Mouse (Mus musculus): ENCODE results near the gene Mt3. TPM values are rescaled to one million over a fixed set of nuclear protein-coding genes. Genes with fewer than 3 reads are reported as not detected.
"Not testable (repeated sequence)": the region's sequence is repeated elsewhere in the genome, so short reads cannot be mapped to it uniquely, and the experiment has no call there.

Mt3 gene
- polyA plus RNA-seq, 1 experiment from 2014 or later, result 279 TPM

GRCm38 (mm10) chr8:94154537-94154936 lies 2.1 kb downstream of the Mt3 start:
- H3K9me3 ChIP-seq (replicated peaks), result no peaks in the 10 kb centered on the region
- peak overlapping the region; percentile 45; the same call in 1 of the 2 replicates for H3K4me3 ChIP-seq (replicated peaks)
- 42% methylated on average over 6 of the region's 6 CpGs for WGBS
- ATAC-seq (ENCODE audit: low FRiP score), result no peak
- H3K4me2 ChIP-seq, result peak overlapping the region; percentile 88
- H3K4me1 ChIP-seq, result peaks cover 22% of the 10 kb centered on the region
- no peaks in the 10 kb centered on the region; the same call in 1 of the 2 replicates for H3K27me3 ChIP-seq (replicated peaks)
- H3K36me3 ChIP-seq, result no peaks in the 10 kb centered on the region
- H3K27ac ChIP-seq (replicated peaks), result peak overlapping the region; percentile 78
- H3K9ac ChIP-seq (replicated peaks), result no peak overlapping the region

- H3K4me3 ChIP-seq (replicated peaks), result no peak overlapping the region
- WGBS, result 74% methylated on average over 4 of the region's 4 CpGs
- ATAC-seq (ENCODE audit: low FRiP score), result no peak
- H3K9me3 ChIP-seq (replicated peaks), result no peaks in the 10 kb centered on the region
- H3K27me3 ChIP-seq (replicated peaks), result no peaks in the 10 kb centered on the region; the same call in 1 of the 2 replicates
- H3K9ac ChIP-seq (replicated peaks), result no peak overlapping the region
- H3K4me1 ChIP-seq, result peaks cover 22% of the 10 kb centered on the region
- H3K36me3 ChIP-seq, result no peaks in the 10 kb centered on the region
- H3K27ac ChIP-seq (replicated peaks), result 0 out of 2 replicates have a peak overlapping the region, but pooled peaks have one; percentile 23
- H3K4me2 ChIP-seq, result no peak overlapping the region
These were observed 3.7 kb downstream of the Mt3 start for GRCm38 (mm10) chr8:94156092-94156491.

- WGBS, result 64% methylated on average over 8 of the region's 8 CpGs
- not testable (repeated sequence) for H3K4me3 ChIP-seq (replicated peaks); H3K4me2 ChIP-seq; ATAC-seq (ENCODE audit: low FRiP score); H3K27ac ChIP-seq (replicated peaks); H3K9ac ChIP-seq (replicated peaks); H3K4me1 ChIP-seq; H3K9me3 ChIP-seq (replicated peaks); H3K36me3 ChIP-seq
- peaks cover 14% of the 10 kb centered on the region for H3K27me3 ChIP-seq (replicated peaks)
These were observed 13.4 kb downstream of the Mt3 start for GRCm38 (mm10) chr8:94165772-94166171.

GRCm38 (mm10) chr8:94167244-94167643 lies 14.8 kb downstream of the Mt3 start:
- Histone ChIP-seq H3K36me3 (no peaks in the 10 kb centered on the region), H3K27ac (replicated peaks) (no peak overlapping the region), H3K4me2 (peak overlapping the region; percentile 35; the same call in 1 of the 2 replicates), H3K9ac (replicated peaks) (0 out of 2 replicates have a peak overlapping the region, but pooled peaks have one; percentile 14), H3K27me3 (replicated peaks) (peaks cover 28% of the 10 kb centered on the region), H3K4me3 (replicated peaks) (no peak overlapping the region), H3K4me1 (peaks cover 12% of the 10 kb centered on the region), H3K9me3 (replicated peaks) (no peaks in the 10 kb centered on the region)
- 1% methylated on average over 6 of the region's 6 CpGs for WGBS
- peak; percentile 57; the same call in 1 of the 2 replicates for ATAC-seq (ENCODE audit: low FRiP score)

GRCm38 (mm10) chr8:94169547-94169946 lies 17.1 kb downstream of the Mt3 start:
- H3K36me3 ChIP-seq, result no peaks in the 10 kb centered on the region
- no peak overlapping the region for H3K27ac ChIP-seq (replicated peaks)
- no peak overlapping the region for H3K4me2 ChIP-seq
- H3K4me3 ChIP-seq (replicated peaks), result no peak overlapping the region
- peaks cover 24% of the 10 kb centered on the region for H3K4me1 ChIP-seq
- peaks cover 51% of the 10 kb centered on the region for H3K27me3 ChIP-seq (replicated peaks)
- H3K9me3 ChIP-seq (replicated peaks), result no peaks in the 10 kb centered on the region
- no peak overlapping the region for H3K9ac ChIP-seq (replicated peaks)
- ATAC-seq (ENCODE audit: low FRiP score), result no peak
- WGBS, result 85% methylated on average over 5 of the region's 5 CpGs

GRCm38 (mm10) chr8:94171321-94171755 lies 18.9 kb downstream of the Mt3 start:
- no peaks in the 10 kb centered on the region for H3K36me3 ChIP-seq
- 39% methylated on average over 10 of the region's 10 CpGs for WGBS
- H3K4me3 ChIP-seq (replicated peaks), result peak overlapping the region; percentile 45; the same call in 1 of the 2 replicates
- peaks cover 24% of the 10 kb centered on the region for H3K4me1 ChIP-seq
- H3K27ac ChIP-seq (replicated peaks), result no peak overlapping the region
- peaks cover 69% of the 10 kb centered on the region for H3K27me3 ChIP-seq (replicated peaks)
- H3K4me2 ChIP-seq, result peak overlapping the region; percentile 90
- ATAC-seq (ENCODE audit: low FRiP score), result no peak
- no peak overlapping the region for H3K9ac ChIP-seq (replicated peaks)
- H3K9me3 ChIP-seq (replicated peaks), result no peaks in the 10 kb centered on the region

GRCm38 (mm10) chr8:94172075-94172808 lies 19.8 kb downstream of the Mt3 start, which contains the start of gene Mt2:
Mt2 (plus strand) TSS chr8:94172664.
- Histone ChIP-seq H3K4me2 (peak within 1 kb of the TSS; percentile 90), H3K36me3 (no peaks in the 10 kb centered on the region), H3K9ac (replicated peaks) (peak within 1 kb of the TSS; percentile 47), H3K4me1 (peaks cover 22% of the 10 kb centered on the region), H3K27me3 (replicated peaks) (peaks cover 78% of the 10 kb centered on the region), H3K27ac (replicated peaks) (0 out of 2 replicates have a peak within 1 kb of the TSS, but pooled peaks have one; percentile 13), H3K9me3 (replicated peaks) (no peaks in the 10 kb centered on the region), H3K4me3 (replicated peaks) (peak within 1 kb of the TSS; percentile 45)
- peak; percentile 72 for ATAC-seq (ENCODE audit: low FRiP score)
- under 1% methylated on average over 55 of the region's 56 CpGs for WGBS

- 2% methylated on average over 39 of the region's 39 CpGs for WGBS
- peaks cover 86% of the 10 kb centered on the region for H3K27me3 ChIP-seq (replicated peaks)
These were observed 20.7 kb downstream of the Mt3 start for GRCm38 (mm10) chr8:94172809-94173732.

GRCm38 (mm10) chr8:94173848-94174403 lies 21.5 kb downstream of the Mt3 start:
- WGBS, result 49% methylated on average over 11 of the region's 11 CpGs
- Histone ChIP-seq H3K36me3 (no peaks in the 10 kb centered on the region), H3K4me1 (peaks cover 27% of the 10 kb centered on the region), H3K4me2 (no peak overlapping the region), H3K27me3 (replicated peaks) (peaks cover 94% of the 10 kb centered on the region), H3K9ac (replicated peaks) (no peak overlapping the region), H3K4me3 (replicated peaks) (no peak overlapping the region), H3K9me3 (replicated peaks) (no peaks in the 10 kb centered on the region), H3K27ac (replicated peaks) (no peak overlapping the region)
- no peak for ATAC-seq (ENCODE audit: low FRiP score)

More at GRCm38 (mm10) chr8:94172809-94173732, 20.7 kb downstream of the Mt3 start:
- H3K9ac ChIP-seq (replicated peaks), result peak overlapping the region; percentile 47
- no peaks in the 10 kb centered on the region for H3K36me3 ChIP-seq
- no peaks in the 10 kb centered on the region for H3K9me3 ChIP-seq (replicated peaks)
- H3K4me3 ChIP-seq (replicated peaks), result peak overlapping the region; percentile 45
- ATAC-seq (ENCODE audit: low FRiP score), result no peak
- H3K27ac ChIP-seq (replicated peaks), result 0 out of 2 replicates have a peak overlapping the region, but pooled peaks have one; percentile 13
- H3K4me1 ChIP-seq, result peaks cover 22% of the 10 kb centered on the region
- peak overlapping the region; percentile 90 for H3K4me2 ChIP-seq

- Histone ChIP-seq H3K9me3 (replicated peaks) (no peaks in the 10 kb centered on the region), H3K4me1 (peaks cover 35% of the 10 kb centered on the region), H3K27ac (replicated peaks) (no peak overlapping the region), H3K36me3 (no peaks in the 10 kb centered on the region), H3K9ac (replicated peaks) (no peak overlapping the region), H3K27me3 (replicated peaks) (peaks cover 96% of the 10 kb centered on the region), H3K4me3 (replicated peaks) (no peak overlapping the region), H3K4me2 (no peak overlapping the region)
- WGBS, result 19% methylated on average over 7 of the region's 7 CpGs
- ATAC-seq (ENCODE audit: low FRiP score), result no peak
These were observed 22.3 kb downstream of the Mt3 start for GRCm38 (mm10) chr8:94174619-94175213.
